Mouse (Mus musculus): ENCODE data around the gene Armt1.

Gene Armt1

DNA sequence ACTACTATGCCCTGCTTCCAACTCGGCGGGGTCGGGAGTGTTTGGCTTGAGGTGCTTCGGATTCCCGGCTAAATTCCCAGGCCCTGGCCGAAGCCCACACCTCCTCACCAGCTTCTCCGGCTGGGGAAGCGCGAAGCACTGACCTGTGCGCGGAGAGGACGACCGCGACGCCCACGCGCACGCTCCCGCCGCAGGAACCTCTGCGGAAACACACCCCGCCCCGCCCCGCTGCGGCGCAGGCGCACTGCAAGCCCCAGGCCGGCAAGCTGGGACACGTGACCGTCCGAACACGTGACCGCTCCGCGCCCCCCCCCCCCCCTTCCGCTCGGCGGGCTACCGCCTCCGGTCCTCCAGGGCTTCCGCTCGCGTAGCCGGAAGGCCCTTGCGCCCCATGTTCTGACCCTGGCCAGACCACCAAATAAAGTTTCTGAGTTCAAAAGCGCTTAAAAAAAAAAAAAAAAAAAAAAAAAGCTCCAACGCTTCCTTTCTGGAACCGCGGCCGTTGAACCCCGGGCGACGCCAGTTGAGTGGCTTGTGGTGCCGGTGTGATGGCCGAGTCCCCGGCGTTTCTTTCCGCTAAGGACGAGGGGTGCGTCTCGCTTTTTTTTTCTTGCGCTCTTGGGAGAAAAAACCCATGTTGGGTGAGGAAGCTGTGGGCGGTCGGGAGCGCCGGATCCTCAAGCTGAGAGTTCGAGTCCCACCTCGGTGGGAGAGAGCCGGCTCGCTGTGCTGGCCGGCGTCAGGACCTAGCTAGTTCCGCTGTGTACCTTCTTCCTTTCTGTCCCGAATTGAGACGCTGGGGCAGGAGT is at the start of gene Armt1, which contains the start of gene Rmnd1:
Gene Armt1 (plus strand): TSS at position 345 of the 809 bp plus-strand sequence.
Gene Rmnd1 (minus strand): TSS at position 266 of the 809 bp plus-strand sequence.
- peak; percentile 93 for DNase-seq (ENCODE audit: low read depth, low spot score)

DNA sequence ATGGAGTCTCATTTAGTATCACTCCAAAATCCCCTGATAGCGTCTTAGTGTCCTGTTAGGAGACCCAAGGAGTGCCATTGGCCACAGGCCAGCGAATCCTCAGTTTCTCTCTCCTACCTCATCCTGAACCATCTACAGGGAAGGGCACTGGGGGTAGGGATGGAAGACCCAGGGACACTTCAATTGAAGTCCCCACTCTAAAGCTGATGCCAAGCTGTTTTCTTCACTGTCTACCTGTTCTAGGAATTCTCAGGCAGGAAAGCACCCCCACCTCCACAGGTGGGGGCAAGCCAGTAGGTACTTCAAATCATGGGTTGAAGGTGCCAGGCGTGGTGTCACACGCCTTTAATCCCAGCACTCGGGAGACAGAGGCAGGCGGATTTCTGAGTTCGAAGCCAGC is 48.0 kb upstream of the Armt1 start:
- DNase-seq (ENCODE audit: low read depth, low spot score) = no peak

DNA sequence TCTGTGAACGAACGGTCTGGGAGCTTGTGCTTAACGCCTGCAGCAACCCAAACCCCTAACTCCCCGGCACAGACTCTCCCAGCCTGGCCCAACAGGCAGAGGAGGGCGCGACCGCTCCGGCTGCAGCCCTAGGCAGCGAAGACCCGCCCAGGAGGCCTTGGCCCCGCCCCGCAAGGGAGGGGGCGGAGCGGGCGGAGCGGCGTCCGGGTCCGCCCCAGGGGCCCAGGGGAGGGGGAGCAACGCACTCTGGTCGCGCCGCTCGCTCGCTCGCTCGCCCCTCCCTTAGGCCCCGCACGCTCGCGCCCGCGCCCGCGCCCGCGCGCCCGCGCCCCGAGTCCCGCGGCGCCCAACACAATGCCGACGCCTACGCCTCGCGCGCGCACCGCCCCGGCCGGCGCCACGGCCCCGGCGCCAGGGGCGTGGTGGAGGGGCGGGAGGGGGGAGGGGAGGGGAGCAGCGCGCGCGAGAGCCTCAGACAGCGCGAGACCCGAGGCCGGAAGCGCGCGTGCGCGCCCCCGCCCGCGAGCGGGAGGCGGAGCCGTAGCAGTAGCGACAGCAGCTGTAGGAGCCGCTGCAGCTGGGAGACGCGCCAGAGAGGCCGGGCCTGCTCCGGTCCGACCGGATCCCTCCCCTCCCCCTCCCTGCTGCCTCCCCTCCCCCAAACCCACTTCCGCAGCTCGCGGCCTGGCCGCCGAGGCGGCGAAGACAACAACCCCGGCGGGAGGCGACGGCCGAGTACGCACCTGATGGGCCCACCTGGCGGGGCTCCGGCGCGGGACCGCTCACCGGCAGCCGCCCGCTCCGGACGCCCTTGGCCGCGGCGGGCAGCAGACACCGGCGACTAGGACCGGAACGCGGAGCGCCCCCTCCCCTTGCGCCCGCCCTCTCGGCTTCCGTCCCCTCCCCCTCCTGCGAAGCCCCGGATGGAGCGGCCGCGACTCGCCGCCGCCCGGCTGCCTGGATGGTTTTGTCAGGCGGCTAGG is 45.4 kb upstream of the Armt1 start:
- peak; percentile 87 for DNase-seq (ENCODE audit: low read depth, low spot score)

DNA sequence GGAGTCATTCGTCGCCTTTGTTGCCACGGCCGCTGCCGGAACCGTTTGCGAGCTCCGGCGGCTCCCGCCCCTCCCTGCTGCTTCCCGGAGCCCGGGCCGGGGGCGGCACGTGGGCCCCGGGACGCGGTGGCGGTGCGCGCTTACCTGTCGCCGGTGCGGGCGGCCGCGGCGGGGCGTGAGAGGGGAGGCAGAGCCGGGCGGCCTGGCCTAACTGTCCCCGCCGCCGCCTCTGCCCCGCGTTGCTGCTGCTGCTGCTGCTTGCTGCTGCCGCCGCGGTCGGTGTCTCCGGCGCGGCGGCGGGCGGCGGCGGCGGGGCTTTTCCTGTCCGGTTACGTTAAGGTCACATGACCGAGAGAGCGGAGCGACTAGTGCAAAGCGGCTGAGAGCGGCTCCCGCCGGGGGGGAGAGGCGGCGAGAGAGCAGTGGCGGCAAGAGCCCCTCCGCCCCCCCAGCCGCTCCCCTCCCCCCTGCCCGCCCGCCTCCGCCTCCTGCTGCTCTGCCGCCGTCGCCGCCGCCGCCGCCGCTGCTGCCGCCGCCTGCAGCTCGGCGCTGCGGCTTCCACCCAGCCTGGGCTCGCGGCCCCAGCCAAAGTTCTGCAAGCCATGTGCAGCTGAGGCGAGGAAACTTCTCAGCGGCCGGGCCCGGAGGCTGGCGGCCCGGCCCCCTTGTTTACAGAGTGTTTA is 44.4 kb upstream of the Armt1 start, which contains the start of gene Zbtb2:
Gene Zbtb2 (minus strand): TSS at position 408 of the 683 bp plus-strand sequence.
- DNase-seq (ENCODE audit: low read depth, low spot score) = no peak

DNA sequence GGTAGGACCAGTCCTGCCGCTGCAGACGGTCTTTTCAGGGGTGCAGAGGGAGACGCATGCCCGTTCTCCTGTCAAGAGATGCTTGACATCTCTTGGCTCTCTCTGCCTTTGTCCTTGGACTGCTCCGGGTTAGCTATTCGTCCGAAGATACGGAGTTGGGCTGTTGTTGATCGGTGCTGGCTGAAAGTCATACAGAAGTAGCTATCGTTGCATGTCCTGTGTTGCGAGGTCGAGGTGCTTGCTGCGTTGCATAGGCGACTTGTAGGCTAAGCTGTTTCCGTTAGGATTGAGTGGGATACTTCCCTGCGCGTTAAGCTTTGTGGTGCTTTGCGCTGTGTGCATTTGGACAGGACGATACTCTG is 43.9 kb upstream of the Armt1 start:
- DNase-seq (ENCODE audit: low read depth, low spot score) = no peak

DNA sequence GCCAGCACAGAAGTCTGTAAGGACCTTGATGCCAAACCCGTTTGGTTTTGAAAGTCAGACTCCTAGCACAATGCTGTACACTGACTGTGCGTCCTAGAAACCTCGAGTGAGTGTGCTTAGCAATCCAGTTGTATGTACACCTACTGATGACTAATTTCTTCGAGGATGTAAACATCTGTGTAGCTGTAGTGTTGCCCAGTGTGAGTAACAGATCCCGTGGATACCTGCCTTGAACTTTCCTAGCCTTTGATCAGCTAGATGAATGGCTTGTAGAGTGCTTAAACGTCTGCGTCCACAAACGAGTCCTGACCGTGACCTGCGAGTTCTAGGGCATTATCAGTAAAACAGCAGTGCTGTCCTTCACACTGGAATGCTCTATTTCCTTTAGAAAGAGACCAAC is 43.2 kb upstream of the Armt1 start:
- no peak for DNase-seq (ENCODE audit: low read depth, low spot score)

DNA sequence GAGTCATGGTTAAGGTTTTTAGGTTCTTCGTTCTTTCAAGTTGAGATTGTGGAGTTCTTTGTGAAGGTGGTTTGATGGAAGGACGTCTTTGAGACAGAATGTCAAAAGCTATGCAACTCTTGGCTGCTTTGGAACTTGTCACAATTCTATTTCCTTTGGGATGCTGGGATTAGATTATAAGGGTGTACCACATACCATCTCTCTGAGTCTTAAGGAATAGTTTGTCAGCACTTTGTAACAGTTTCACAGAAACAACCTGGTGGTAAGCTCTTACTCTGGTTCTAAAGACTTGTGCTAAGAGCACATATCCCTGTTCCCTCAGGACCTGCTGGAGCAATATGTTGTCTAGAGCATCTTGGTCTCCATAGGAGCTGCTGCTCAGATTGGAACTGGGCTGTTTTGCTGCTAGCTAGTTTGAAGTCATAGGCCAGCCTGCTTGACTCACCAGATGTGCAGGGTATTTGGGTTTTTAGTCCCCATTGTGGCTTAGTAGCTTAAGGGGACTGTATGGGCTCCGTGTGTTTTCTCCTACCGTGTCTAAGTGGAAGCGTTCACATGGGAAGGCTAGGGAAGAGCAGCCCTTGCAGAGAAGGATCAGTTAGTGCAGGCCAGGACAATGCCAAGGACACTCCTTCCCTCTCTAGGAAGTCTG is 42.7 kb upstream of the Armt1 start:
- DNase-seq (ENCODE audit: low read depth, low spot score) = no peak

DNA sequence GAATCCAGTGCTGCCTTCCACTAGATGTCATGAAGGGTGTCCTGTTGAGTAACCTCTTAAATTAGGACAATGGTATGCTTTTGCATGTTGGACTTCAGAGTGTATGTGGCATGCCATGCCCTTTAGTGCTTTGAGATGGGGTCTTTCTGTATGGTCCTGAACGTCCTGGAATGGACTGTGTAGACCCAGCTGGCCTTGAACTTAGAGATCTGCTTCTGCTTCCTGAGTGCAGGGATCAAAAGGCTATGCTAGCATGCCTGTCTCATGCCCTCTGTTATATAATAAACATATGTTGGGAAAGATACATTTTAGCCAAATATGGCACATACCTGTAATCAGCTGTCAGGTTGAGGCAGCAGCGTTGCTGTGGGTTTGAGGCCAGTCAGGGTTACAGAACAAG is 41.7 kb upstream of the Armt1 start:
- DNase-seq (ENCODE audit: low read depth, low spot score) = no peak

DNA sequence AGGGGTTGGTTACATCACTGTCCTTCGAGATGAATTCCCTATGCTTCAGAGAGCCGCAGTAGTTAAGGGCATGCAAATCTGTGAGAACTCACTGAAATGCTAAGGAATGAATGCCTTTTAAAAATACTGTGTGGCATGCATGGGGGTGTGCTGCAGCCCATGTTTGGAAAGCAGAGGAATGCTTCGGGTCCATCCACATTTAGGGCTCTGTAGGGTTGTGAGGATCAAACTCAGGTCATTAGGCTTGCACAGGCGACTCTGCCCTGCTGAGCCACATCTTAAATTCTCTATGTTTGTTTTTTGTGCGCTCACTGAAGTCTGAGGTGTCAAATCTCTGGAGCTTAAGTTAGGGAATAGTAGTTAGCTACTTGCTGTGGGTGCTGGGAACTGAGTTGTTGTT is 41.2 kb upstream of the Armt1 start:
- no peak for DNase-seq (ENCODE audit: low read depth, low spot score)

DNA sequence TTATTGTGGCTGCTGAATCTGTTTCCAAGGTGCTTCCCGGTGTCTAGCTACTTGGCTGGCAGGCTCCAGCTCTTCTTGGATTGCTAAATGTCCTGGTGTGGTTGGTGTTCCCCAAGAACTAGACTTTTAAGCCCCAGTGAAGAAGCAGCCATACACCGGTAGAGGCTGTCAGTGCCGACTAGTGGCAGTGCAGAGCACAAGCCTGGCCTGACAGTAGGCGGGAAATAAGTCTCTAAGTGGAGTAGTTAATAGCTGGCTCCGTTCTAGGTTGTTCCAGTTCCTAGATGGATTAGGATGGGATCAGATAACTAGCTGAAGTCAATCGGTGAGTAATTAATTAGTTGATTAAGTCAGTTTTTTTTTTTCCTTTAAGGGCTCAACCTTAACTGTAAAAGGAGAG is 40.4 kb upstream of the Armt1 start:
- no peak for DNase-seq (ENCODE audit: low read depth, low spot score)

DNA sequence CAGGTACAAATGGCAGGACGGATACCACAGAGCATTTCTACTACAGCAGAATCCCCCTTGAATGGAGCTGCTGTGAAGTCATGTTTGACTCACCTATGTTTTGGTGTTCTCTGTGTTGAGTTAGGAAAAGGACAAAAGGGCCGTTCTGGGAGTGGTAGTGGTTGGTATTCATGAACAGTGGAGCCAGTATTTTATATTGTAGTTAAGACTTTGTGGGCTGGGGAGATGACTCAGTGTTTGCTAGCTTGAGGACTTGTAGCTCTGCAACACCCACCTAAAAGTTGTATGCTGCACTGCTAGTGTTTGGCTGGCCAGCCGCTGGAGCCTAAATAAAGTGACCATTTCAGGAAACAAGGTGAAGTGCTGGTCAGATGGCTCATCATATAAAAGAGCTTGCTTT is 36.9 kb upstream of the Armt1 start:
- no peak for DNase-seq (ENCODE audit: low read depth, low spot score)

DNA sequence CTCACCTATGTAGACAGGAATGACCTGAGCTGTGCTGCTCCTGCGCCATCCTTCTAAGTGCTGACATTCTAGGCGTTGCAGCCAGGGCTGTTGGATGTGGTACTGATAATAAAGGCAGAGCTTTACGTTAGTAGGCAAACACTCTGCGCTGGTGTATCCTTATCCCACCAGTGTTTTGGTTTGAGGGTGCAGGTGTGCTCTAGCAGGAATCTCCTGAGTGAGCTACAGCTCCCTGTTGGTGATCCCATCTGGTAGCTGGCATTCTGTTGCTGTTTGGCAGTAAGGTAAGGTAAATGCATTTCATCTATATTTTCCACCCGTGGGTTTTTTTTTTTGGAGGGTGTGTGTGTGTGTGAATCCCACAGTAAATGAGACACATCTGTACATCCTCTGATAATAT is 34.2 kb upstream of the Armt1 start:
- DNase-seq (ENCODE audit: low read depth, low spot score) = no peak

DNA sequence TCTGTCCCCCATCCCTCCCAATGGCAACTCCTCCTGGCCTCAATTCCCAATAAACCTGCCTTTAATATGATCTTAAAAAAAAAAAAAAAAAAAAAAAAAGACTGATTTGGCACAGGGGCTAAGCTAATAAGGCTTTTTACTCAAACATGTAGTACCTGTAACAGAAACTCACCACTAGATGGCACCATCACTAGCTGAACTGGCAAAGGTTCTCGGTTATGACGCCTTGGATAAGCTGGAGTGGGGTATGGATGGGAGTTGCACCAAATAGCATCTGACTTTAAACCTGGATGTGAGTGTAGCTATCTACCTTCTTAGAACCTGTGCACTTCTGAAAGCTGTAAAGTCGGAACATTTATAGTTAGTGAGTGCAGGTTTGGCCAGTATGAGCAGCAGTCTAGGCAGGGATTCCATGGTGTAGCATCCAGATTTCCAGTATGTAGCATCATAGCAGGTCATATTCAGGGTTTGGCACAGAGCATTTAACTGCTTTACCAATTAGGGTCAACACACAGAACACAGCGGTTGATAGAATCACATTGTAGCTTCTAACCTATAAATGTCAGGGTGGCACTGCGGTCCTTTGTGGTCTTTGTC is 27.3 kb upstream of the Armt1 start:
- DNase-seq (ENCODE audit: low read depth, low spot score) = no peak

DNA sequence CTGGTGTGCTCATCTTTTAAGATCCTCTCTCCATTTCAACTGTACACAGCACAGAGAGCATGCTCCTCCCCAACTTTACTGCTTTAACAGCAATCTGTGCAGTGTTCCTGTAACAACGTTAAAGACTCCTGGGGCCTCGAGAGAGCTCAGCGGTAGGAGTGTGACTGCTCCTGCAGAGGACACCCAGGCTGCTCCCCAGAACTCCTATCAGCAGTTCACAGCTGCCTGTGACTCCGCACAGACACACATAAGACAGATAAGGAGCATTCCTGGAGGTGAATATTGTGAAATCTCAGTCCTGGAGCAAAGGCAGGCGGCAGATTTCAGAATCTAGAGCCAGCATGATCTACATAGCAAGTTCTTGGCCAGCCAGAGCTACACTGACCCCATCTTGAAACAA is 26.8 kb upstream of the Armt1 start:
- no peak for DNase-seq (ENCODE audit: low read depth, low spot score)

DNA sequence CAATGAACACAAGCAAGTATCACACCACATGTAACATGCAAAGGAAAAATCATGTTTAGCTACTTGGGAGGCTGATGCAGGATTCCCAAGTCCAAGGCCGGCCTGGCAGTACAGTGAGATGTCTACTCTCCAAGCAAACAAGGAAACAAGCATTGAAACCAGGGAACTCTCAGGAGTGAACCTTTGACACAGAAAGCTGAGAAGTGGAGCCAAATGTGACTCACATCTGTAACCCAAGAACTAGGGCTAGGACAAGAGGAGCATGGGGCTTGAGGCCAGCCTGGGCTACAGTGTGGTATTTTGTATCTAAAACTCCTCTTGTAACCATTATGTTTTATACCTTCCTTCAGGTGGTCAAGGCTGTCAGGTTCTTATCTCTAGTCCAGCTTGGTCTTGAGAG is 25.1 kb upstream of the Armt1 start:
- DNase-seq (ENCODE audit: low read depth, low spot score) = no peak

DNA sequence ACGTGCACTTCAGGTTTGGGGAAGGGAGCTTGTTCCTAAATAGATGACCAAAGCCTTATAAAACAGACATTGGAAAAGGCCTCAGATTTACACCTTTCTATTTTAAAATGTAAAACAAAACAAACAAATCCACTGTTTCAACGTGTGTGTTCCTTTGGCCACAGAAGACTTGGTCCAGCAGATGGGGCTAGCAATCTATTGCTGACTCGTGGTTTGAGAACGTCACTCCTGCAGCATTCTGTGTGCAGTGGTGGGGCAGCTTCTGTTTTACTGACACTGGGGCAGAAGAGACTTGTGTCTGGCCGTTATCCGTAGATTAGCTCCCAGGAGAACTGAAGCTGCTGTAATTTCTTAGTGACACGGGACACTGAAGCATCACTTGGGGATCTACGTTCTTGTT is 7.0 kb upstream of the Armt1 start:
- no peak for DNase-seq (ENCODE audit: low read depth, low spot score)

DNA sequence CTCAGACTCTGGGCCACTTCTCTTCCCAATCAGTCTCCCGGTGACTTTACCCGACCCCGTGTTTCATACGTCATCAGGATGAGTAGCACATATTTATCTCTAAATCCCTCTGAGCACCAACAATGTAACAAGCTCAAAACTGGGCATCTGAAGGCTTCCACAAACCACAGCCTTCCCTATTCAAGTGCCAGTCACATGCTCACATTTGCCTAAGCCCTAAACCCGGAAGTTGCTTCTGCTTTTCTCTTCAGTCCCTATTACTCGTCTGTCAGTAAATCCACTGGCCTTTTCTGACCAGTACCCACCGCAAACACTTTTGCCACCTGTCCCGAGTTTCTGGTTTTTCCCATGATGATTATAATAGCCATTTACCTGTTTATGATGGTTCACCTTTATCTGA is 1.9 kb upstream of the Armt1 start:
- DNase-seq (ENCODE audit: low read depth, low spot score) = no peak

DNA sequence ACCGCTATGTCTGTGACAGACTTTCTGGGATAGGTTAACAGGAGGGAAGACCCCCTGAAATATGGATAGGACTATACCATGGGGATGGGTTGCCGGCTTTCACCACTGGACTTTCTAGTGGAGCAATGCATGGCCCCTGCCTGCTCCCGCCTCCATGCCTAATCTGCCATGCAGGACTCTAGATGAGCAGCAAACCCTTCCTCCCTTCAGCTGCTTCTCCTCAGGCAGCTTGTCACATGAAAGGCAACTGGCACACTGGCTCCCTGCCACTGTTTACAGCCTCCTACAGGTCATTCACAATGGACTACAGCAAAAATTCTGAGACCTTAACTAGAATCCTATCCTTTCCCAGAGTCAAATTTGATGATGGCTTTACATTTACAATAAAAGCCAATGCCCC is 1.4 kb upstream of the Armt1 start:
- no peak for DNase-seq (ENCODE audit: low read depth, low spot score)

DNA sequence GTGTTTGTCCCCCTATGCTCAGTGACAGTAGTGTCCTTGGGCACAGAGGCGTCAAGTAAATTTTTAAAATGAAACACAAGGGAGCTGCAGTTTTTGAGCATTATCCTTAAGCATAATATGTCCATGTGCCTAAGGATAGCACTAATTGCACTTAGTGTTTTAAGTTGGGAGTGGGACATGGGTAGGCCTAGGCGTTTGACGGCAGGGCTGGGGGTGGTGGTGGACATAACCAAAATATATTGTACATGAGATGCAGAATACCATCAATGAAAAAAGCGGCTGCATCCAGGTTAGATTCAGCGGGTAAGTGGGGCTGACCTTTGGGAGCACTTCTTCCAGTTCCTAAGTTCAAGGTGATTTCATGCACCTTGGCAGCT is 533 bp upstream of the Armt1 start:
- no peak for DNase-seq (ENCODE audit: low read depth, low spot score)

DNA sequence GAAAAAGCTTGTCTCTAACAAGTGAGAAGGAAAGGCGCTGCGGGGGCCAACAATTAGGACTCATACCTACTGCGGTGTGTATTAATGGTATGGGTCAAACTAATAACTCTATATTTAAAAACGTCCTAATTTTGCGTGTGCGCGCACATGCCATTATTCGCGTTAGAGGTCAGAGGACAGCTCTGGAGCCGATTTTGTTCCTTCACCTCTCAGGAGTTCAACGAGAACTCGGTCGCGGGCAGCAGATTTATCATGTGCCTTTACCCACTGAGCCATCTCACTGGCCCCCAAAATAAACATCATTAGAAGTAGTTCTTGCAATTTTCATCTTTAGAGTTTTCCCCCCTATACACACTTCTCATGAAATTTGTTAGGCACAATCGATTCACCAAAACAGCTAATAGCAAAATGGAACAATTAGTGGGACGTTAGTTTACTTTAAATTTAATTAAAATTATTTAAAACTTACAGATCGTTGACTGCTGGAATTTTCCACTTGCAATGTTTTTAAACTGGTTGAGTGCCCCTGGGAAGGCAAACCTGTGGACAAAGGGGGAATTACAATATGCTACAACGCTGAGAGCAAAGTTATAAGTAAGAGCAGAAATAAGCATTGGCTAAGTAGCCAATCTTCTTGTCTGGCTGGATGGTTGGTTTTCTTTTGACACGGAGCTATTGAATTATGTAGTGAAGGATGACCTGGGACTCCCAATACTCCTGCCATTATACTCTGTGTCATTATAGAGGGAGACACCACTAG is 909 bp downstream of the Armt1 start:
- DNase-seq (ENCODE audit: low read depth, low spot score) = no peak
